Mouse (Mus musculus) liver, embryonic 14.5 days (tissue): ENCODE results near the gene Cfap36.

Experiments
- CTCF ChIP-seq: IDR thresholded peaks from 2 replicates; pipeline ENCODE4 v1.5.1; 2016; ENCODE audit warnings: antibody characterized with exemption, low read depth, control low read depth
- EP300 ChIP-seq: IDR thresholded peaks from 2 replicates; pipeline ENCODE4 v1.6.1; 2016; ENCODE audit warnings: antibody characterized with exemption, low read depth

- TF ChIP-seq CTCF (no peak), EP300 (no peak)
Observed at GRCm38 (mm10) chr11:29248386-29248785, 1.2 kb upstream of the Cfap36 start.
